Mouse (Mus musculus): ENCODE results near the gene Cox4i2. TPM values are rescaled to one million over a fixed set of nuclear protein-coding genes. Genes with fewer than 3 reads are reported as not detected.
A peak's percentile ranks its signal among the peaks of the same experiment; 100 is the strongest.

Gene Cox4i2
- total RNA-seq, 2 experiments from 2014 or later, result 2.1 to 2.5 TPM

GRCm38 (mm10) chr2:152794281-152794827 is 40.4 kb downstream of the Cox4i2 start:
- no peak for DNase-seq (ENCODE audit: low spot score in 2 of 2)

DNA sequence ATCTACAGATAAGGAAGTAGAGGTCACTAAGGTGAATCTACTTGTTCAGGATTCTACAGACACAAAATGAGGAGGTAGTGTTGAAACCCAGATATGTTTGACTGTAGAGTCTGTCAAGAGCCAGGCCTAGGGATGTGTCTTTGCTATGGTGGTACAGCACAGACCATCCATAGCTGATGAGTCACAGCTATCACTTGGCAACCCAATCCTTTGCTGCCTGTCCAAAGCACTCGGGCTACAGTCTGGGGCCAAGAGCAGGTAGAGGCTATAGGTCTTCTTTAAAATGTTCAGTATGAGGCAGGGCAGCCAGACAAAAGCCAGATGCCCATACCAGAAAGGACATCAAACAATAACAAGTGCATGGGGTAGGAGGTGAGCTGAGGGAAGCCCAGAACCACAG is 43.6 kb downstream of the Cox4i2 start:
- DNase-seq (ENCODE audit: low spot score in 2 of 2), result no peak

DNA sequence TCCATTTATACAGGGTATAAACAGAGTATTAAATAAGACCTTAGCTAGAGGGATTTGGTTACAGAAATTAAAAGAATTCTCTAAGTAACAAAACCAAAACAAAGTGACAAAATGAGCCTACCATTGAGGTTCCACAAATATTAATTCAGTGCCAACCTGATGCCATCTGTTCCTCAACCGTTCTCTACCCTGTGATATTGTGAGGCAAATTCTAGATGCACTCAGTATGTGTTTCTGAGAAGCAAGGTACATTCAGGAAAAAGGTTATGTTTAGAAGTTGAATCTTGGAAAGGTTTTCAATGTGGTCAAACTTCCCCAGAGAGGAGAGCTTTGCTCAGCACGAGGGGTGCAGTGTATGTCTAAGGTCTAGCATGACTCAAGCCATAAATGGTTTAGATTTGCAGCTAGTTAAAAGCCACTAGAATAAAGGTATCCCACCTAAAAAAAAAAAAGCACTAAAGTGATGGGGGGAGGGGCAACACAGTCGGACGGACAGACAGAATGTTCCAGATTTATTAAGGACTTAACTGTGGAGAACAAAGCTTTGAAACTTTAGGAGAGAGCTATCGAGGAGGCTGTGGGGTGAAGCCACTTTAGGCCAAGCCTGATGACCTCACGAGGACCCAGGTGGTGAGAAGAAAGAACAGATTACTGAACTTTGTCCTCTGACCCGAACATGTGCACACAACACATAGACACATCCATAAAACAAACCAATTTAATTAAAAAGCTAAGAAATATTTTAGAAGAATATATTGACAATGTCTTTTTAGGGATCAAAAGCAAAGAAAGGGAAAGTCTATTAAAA is 46.2 kb downstream of the Cox4i2 start:
- DNase-seq (ENCODE audit: low spot score in 2 of 2), result no peak

DNA sequence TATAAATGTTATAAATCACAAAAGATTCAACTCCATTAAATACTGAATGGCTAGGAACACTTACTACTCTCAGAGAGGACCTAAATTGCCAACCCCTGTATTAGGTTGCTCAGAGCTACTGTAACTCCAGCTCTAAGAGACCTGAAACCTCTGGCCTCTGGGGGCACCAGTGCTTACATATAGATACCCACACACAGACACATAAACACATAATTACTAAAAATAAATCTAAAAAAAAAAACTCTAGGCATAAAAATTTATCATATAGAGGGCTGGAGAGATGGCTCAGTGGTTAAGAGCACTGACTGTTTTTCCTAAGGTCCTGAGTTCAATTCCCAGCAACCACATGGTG is 46.8 kb downstream of the Cox4i2 start:
- no peak for DNase-seq (ENCODE audit: low spot score in 2 of 2)

DNA sequence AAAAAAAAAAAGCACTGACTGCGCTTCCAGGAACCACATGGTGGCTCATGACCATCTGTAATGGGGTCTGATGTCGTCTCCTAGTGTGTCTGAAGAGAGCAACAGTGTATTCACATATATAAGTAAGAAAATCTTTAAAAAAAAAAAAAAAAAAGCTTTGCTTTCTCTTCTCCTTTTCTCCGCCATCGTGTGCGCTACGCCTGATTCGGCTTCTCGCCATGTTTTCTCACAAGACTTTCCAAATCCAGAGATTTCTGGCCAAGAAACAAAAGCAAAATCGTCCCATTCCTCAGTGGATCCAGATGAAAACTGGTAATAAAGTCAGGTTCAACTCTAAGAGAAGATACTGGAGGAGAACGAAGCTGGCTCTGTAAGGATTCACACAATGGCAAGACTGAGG is 48.3 kb downstream of the Cox4i2 start:
- DNase-seq (ENCODE audit: low spot score in 2 of 2), result no peak

GRCm38 (mm10) chr2:152803081-152803480 is 49.1 kb downstream of the Cox4i2 start:
- DNase-seq (ENCODE audit: low spot score in 2 of 2), result no peak

DNA sequence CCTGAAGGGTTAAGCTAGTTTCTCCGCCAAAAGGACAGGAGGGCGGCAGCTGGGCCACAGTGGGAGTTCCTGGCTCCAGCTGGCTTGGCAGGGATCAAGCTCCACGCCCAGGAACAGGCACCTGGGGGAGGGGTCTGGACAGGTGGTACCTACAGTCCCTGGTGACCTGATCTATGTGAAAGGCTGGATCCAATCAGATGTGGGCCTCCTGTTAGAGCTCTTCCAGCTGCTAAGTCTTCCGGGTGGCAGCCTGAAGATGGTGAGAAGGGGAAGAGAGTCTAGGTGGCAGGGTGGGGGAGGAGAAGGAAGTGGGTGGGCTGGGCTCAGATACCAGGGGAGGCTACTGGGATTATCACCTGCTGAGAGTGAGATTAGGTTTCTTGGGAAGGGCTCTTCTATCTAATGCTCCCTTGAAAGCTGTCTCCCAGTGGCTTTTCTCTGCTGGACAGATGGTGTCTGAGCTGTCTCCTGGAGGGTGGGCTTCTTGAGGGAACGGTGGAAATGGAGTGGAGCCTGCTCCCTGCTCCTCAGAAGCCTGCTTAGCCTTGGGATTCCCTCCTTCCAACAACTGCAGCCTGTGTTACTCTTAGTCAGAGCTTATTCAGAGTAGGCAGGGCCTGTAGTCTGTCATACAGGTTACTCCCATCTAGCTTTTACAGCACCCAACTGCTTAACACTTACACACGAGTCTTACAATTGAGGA is 50.6 kb downstream of the Cox4i2 start:
- no peak for DNase-seq (ENCODE audit: low spot score in 2 of 2)

- no peak for DNase-seq (ENCODE audit: low spot score in 2 of 2)
Measured at GRCm38 (mm10) chr2:152805111-152805490, 51.1 kb downstream of the Cox4i2 start.

GRCm38 (mm10) chr2:152806037-152806436 is 52.1 kb downstream of the Cox4i2 start:
- DNase-seq (ENCODE audit: low spot score in 2 of 2), result no peak

DNA sequence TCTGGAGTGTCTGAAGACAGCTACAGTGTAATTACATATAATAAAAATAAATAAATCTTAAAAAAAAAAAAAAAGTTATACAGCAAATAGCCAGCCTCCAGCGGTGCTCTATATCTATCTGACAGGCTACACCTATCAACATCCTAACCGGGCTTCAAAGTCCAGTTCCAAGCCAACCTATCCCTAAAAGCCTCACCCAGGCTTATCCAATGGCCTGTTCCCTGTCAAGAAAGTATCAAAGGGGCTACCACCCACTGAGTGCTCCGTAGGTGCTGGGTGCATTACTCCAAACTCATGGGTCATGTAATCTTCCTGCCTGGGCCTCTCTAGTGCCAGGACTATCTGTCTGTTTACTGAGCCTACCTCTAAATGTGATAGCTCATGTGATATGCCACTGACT is 54.2 kb downstream of the Cox4i2 start:
- DNase-seq (ENCODE audit: low spot score in 2 of 2), result no peak

- DNase-seq (ENCODE audit: low spot score in 2 of 2), result no peak
Measured at GRCm38 (mm10) chr2:152810158-152810941, 56.4 kb downstream of the Cox4i2 start.

- no peak for DNase-seq (ENCODE audit: low spot score in 2 of 2)
Measured at GRCm38 (mm10) chr2:152811336-152812165, 57.6 kb downstream of the Cox4i2 start.

- peak in 1 of 2 experiments; percentile 5 for DNase-seq (ENCODE audit: low spot score in 2 of 2)
Measured at GRCm38 (mm10) chr2:152813232-152813631, 59.3 kb downstream of the Cox4i2 start.

DNA sequence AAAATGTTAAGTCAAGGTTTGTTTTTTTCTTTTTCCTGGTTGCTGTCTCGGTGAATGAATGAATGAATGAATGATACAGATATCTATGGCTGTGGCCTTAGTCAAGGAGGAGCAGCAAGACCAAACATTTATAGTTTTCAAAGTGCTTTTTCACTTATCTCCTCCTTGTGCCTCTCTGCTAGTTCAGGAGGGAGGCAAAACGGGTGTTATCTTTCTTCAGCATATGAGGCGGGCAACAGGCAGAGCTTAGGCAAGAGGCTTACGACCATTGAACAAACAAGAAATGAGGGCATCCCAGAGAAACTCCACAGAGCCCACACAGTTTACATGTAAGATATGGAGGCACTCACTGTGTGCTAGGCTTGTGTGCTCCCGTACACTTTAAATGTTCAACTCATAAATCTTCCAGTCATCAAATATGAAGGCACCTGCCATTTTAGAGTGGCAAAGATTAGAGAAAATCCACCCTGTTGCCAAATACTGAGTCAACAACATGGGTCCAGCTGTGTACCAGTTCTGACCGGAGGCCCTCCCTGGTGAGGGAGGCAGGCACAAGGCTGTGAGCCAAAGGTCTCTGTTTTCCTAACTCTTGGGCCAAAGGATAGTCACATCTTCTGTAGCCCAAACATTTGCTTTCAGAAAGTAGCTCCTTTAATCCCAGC is 60.4 kb downstream of the Cox4i2 start:
- DNase-seq (ENCODE audit: low spot score in 2 of 2), result no peak

Small RNAs within 50 kb of the gene (microRNA-seq; reads per million reads assigned to microRNA genes)
- gene Gm23802, result 0 reads per million in 2 experiments

Other genes with a start within 250 kb of the Cox4i2 start
- not detected for gene Defb26, start 242.5 kb upstream of the Cox4i2 start, total RNA-seq (2021)
- not detected for gene Defb28, start 235.9 kb upstream of the Cox4i2 start, total RNA-seq (2021)
- gene Defb29, start 214.1 kb upstream of the Cox4i2 start, total RNA-seq (2021), result not detected
- not detected for gene Gm17416, start 184.8 kb upstream of the Cox4i2 start, total RNA-seq (2021)
- gene Defb21, start 181.4 kb upstream of the Cox4i2 start, total RNA-seq (2021), result not detected
- not detected for gene Defb19, start 173.9 kb upstream of the Cox4i2 start, total RNA-seq (2021)
- not detected for gene Defb45, start 154.8 kb upstream of the Cox4i2 start, total RNA-seq (2021)
- gene Defb36, start 149.8 kb upstream of the Cox4i2 start, total RNA-seq (2021), result not detected
- not detected for gene Defb25, start 131.1 kb upstream of the Cox4i2 start, total RNA-seq (2021)
- under 1 TPM; 0.91 to 0.96 TPM for gene Rem1, start 127.2 kb upstream of the Cox4i2 start, total RNA-seq (2021)
- 100 to 1,000 TPM; 109 to 114 TPM for gene H13, start 84.7 kb upstream of the Cox4i2 start, total RNA-seq (2021)
- gene Mcts2, start 67.1 kb upstream of the Cox4i2 start, total RNA-seq (2021), result 10 to 100 TPM; 25.3 to 25.7 TPM
- 10 to 100 TPM; 29.0 to 31.2 TPM for gene Id1, start 17.9 kb upstream of the Cox4i2 start, total RNA-seq (2021)
- 100 to 1,000 TPM; 109 to 117 TPM for gene Bcl2l1, start 77.6 kb downstream of the Cox4i2 start, total RNA-seq (2021)
- 1 to 10 TPM; 5.9 to 6.6 TPM for gene Tpx2, start 93.8 kb downstream of the Cox4i2 start, total RNA-seq (2021)
- not detected for gene Mylk2, start 157.2 kb downstream of the Cox4i2 start, total RNA-seq (2021)
- gene Foxs1, start 179.0 kb downstream of the Cox4i2 start, total RNA-seq (2021), result 1 to 10 TPM; 1.5 TPM
- 10 to 100 TPM; 21.4 to 24.0 TPM for gene Dusp15, start 197.5 kb downstream of the Cox4i2 start, total RNA-seq (2021)
- gene Ttll9, start 208.3 kb downstream of the Cox4i2 start, total RNA-seq (2021), result 1 to 10 TPM; 2.6 to 3.4 TPM

All from layer of hippocampus, postnatal 10 days (tissue).